Mouse (Mus musculus) intestine, postnatal 0 days (tissue): Measurements from ENCODE around the gene Cpa2. TPM values are rescaled to one million over a fixed set of nuclear protein-coding genes. Genes with fewer than 3 reads are reported as not detected.

Experiments
- ATAC-seq: fragments of 200-750 bp; cut with Nextera tagmentation; 2 replicates; pipeline ENCODE4 v1.8.0; 2017; ENCODE audit warnings: mild to moderate bottlenecking, moderate TSS enrichment, moderate library complexity
- H3K27ac ChIP-seq: fragments of 300-500 bp; sonication (generic); 2 replicates; pipeline ENCODE4 v1.5.1; 2014; ENCODE audit warnings: mild to moderate bottlenecking, low read depth, low read length, moderate library complexity
- H3K27me3 ChIP-seq: fragments of 300-500 bp; sonication (generic); replicated peaks from 2 replicates; pipeline ENCODE4 v1.6.1; 2014; ENCODE audit warnings: low read length, mixed read lengths; ENCODE audit not compliant: control insufficient read depth, insufficient read depth
- H3K36me3 ChIP-seq: fragments of 300-500 bp; sonication (generic); 2 replicates; pipeline ENCODE4 v1.6.1; 2014; ENCODE audit warnings: mild to moderate bottlenecking, moderate library complexity; ENCODE audit not compliant: control insufficient read depth, insufficient read depth
- H3K4me1 ChIP-seq: fragments of 300-500 bp; sonication (generic); replicated peaks from 2 replicates; pipeline ENCODE4 v1.6.1; 2014; ENCODE audit warnings: antibody characterized with exemption, low read length, mixed read lengths; ENCODE audit not compliant: control insufficient read depth, insufficient read depth
- H3K4me2 ChIP-seq: fragments of 300-500 bp; sonication (generic); replicated peaks from 2 replicates; pipeline ENCODE4 v1.6.1; 2014; ENCODE audit warnings: low read depth, mild to moderate bottlenecking, moderate library complexity
- H3K4me3 ChIP-seq: fragments of 300-500 bp; sonication (generic); 2 replicates; pipeline ENCODE4 v1.5.1; 2014; ENCODE audit warnings: low read depth, low read length
- H3K9ac ChIP-seq: fragments of 300-500 bp; sonication (generic); 2 replicates; pipeline ENCODE4 v1.6.1; 2014; ENCODE audit warnings: mild to moderate bottlenecking, low read depth, low read length
- H3K9me3 ChIP-seq: fragments of 300-500 bp; sonication (generic); 2 replicates; pipeline ENCODE4 v1.6.1; 2016; ENCODE audit warnings: mixed run types; ENCODE audit not compliant: control insufficient read depth
- CTCF ChIP-seq: sonication (generic); IDR thresholded peaks from 2 replicates; pipeline ENCODE4 v1.5.1; 2016; ENCODE audit warnings: low read depth, mild to moderate bottlenecking, control low read depth, antibody characterized with exemption, moderate library complexity
- WGBS: fragments of 180-500 bp; shearing (Covaris S2); extraction: QIAGEN DNeasy Blood & Tissue Kit; methylation state at CpG from one replicate; pipeline ENCODE4 v1.1.7; 2014; 5-methylcytosine and 5-hydroxymethylcytosine counted together
- polyA plus RNA-seq: library from polyadenylated mRNA; unstranded; fragments of >200 nt; fragmentation: Nextera tagmentation; extraction: Ambion mirVana; gene quantifications from 2 replicates; pipeline ENCODE4 v1.2.1, GENCODE M21; 2015

The Cpa2 gene
- polyA plus RNA-seq, 1 experiment from 2014 or later, result 2.9 TPM

DNA sequence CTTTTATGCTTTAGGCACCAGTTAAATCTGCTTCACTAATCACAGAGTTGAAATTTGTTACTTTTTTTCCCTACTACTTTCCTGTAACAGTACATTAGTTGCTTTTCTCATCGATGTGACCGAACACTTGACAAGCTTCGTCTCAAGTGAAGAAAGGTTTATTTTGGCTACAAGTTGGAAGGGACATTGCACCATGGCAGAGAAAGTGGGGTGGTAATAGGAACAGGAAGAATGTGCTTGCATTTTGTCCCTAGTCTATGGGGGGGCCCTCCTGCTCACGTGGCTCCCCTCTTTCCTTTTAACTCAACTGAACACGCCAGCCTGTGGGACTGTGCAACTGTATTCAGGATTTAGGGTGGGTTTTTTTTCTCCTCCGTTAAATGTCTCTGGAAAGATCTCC is 11.2 kb downstream of the Cpa2 start:
- Histone ChIP-seq H3K4me3 (no peak overlapping the region), H3K27ac (no peak overlapping the region), H3K9ac (no peak overlapping the region), H3K36me3 (no peaks in the 10 kb centered on the region), H3K4me2 (no peak overlapping the region), H3K4me1 (0 out of 2 replicates have a peak, but pooled peaks cover 3% of the 10 kb centered on the region), H3K9me3 (no peaks in the 10 kb centered on the region), H3K27me3 (no peaks in the 10 kb centered on the region)
- 64% methylated on average over 6 of the region's 6 CpGs for WGBS
- no peak for ATAC-seq
- no peak for TF ChIP-seq CTCF

DNA sequence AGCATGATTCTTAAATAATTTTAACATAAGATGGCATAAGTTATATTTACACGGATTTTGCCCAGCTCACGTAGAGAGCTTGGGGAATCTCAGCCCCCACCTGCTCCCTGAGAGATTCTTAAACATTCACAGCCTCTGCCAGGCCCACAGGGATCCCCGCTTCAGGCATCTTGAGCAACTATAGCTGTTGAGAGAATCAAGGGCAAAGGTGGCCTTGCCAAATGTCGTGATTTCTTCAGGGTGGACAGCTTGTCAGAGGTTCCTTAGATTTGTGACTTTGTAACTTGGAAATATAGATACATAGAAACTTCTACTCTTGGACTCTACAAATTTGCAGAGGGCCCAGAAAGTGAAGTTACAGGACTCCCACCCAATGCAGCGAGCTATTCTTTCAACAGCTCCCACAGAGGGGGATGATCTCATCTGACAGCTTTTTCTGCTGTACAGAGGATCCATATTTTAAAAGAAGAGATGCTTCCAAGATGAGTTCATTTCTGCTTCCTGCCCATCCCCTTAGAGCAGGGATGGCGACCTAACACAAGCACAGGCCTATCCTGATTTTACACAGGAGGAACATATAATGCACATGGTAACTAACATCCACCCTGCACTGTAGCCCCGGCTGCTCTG is 12.1 kb downstream of the Cpa2 start:
- Histone ChIP-seq H3K9me3 (no peaks in the 10 kb centered on the region), H3K27ac (no peak overlapping the region), H3K4me2 (no peak overlapping the region), H3K36me3 (no peaks in the 10 kb centered on the region), H3K4me3 (no peak overlapping the region), H3K27me3 (no peaks in the 10 kb centered on the region), H3K4me1 (no peaks in the 10 kb centered on the region), H3K9ac (no peak overlapping the region)
- 77% methylated on average over 7 of the region's 7 CpGs for WGBS
- TF ChIP-seq CTCF, result no peak
- no peak for ATAC-seq

DNA sequence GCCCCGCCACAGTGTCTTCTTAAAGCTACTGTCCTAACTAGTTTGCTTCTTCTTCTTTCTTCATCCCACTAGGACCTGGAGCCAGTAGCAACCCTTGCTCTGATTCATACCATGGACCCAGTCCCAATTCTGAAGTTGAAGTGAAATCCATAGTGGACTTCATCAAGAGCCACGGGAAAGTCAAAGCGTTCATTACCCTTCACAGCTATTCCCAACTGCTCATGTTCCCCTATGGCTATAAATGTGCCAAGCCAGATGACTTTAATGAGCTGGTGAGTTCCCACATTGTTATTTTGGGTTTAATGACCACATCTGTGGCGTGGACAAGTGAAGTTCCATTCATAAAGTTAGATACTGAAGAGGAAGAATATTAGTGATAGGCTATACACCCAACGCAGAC is 12.7 kb downstream of the Cpa2 start:
- no peak overlapping the region for H3K4me2 ChIP-seq
- H3K27ac ChIP-seq, result no peak overlapping the region
- TF ChIP-seq CTCF, result no peak
- no peaks in the 10 kb centered on the region for H3K27me3 ChIP-seq
- H3K36me3 ChIP-seq, result no peaks in the 10 kb centered on the region
- 90% methylated on average over 5 of the region's 5 CpGs for whole genome bisulfite sequencing
- no peaks in the 10 kb centered on the region for H3K4me1 ChIP-seq
- H3K9ac ChIP-seq, result no peak overlapping the region
- ATAC-seq, result no peak
- H3K4me3 ChIP-seq, result no peak overlapping the region
- H3K9me3 ChIP-seq, result no peaks in the 10 kb centered on the region

DNA sequence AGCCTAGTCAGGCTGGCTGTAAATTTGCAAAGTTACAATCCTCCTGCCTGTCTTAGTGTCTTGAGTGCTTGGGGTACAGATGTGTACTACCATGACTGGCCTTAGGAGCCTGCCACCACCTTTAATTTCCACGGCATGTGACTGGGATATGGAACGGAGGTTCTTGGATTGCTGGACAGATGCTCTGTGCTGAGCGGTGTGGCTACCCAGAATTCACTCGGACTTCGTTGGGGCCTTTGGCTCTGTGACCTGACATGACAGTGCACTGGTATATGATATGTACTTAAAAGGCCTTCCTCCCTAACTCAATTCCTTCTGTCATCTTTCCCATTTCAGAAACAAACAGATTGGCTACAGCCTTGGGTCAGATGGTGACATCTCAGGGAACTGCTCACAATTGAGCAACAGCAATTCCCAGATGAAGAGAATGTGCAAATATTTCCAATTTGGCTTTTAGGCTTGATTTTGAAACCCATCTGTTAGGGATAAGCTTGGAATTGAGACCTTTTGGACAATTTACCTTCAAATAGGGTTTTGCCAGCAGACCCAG is 13.3 kb downstream of the Cpa2 start:
- Histone ChIP-seq H3K4me1 (no peaks in the 10 kb centered on the region), H3K36me3 (no peaks in the 10 kb centered on the region), H3K9me3 (no peaks in the 10 kb centered on the region), H3K27me3 (no peaks in the 10 kb centered on the region), H3K4me3 (no peak overlapping the region), H3K27ac (no peak overlapping the region), H3K9ac (no peak overlapping the region), H3K4me2 (no peak overlapping the region)
- no peak for TF ChIP-seq CTCF
- no peak for ATAC-seq
- 96% methylated on average over 5 of the region's 5 CpGs for WGBS

DNA sequence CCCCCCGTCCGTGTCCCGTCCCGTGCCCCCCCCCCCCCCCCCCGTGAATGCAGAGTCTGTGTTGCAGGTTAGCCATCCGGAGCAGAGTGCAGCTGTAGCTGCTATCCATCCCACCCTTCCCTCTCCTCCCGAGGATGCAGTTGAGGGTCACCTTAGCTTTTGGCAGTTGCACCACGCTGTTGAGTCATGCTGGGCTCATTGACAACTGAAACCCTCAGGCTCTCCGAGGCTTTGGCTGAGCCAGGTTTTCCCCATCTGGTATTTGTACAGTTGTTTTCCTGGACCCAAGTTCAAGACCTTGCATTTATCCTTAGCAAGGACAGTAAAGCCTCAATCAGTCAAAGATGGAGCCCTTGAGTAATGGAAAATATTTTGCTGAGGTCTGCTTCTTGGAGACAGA is 14.7 kb downstream of the Cpa2 start:
- Histone ChIP-seq H3K9me3 (no peaks in the 10 kb centered on the region), H3K27ac (no peak overlapping the region), H3K36me3 (no peaks in the 10 kb centered on the region), H3K4me3 (no peak overlapping the region), H3K9ac (no peak overlapping the region), H3K27me3 (no peaks in the 10 kb centered on the region), H3K4me1 (no peaks in the 10 kb centered on the region), H3K4me2 (no peak overlapping the region)
- no peak for ATAC-seq
- 46% methylated on average over 4 of the region's 9 CpGs for WGBS
- TF ChIP-seq CTCF, result no peak

DNA sequence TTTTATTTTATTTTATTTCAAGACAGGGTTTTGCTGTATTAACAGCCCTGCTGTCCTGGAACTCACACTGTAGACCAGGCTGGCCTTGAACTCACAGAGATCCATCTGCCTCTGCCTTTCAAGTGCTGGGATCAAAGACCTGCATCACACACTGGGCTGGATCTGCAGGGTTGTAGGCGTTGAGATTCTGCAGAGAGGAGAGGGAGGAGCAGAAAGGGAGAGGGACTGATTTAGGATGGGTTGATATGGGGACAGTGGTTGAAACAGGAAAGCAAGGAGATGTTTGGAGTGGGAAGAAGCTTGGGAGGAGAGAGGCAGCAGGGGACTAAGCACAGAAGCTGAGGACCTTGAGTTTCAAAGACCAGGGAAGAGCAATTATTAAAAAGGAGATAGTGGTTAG is 18.3 kb downstream of the Cpa2 start:
- H3K4me3 ChIP-seq, result no peak overlapping the region

More for the DNA sequence above, 18.3 kb downstream of the Cpa2 start:
- Histone ChIP-seq H3K9ac (no peak overlapping the region), H3K27me3 (no peaks in the 10 kb centered on the region), H3K9me3 (no peaks in the 10 kb centered on the region), H3K4me2 (no peak overlapping the region), H3K4me1 (no peaks in the 10 kb centered on the region; the same call in 1 of the 2 replicates), H3K36me3 (no peaks in the 10 kb centered on the region), H3K27ac (no peak overlapping the region)
- WGBS, result 57% methylated on average over 1 of the region's 1 CpGs
- no peak for TF ChIP-seq CTCF
- no peak for ATAC-seq
